16 mouse cellular contexts compared by ENCODE assay signal in genomic region chr7:100828549-100828948, GRCm38 (mm10).
"Had no signal": no experiment of that assay in that cellular context is flagged by ENCODE, and none has a peak within 500 bp of the region (broad histone marks: within the 10 kb centered on the region; RNA-seq: fewer than 3 reads in every experiment).

No protein-coding gene starts in this region.

- H3K27ac ChIP-seq: liver, embryonic 15.5 days; lung, embryonic 15.5 days; macrophage; midbrain, embryonic 12.5 days; midbrain, embryonic 15.5 days; neural tube, embryonic 12.5 days had no signal

- H3K4me3 ChIP-seq: liver, embryonic 15.5 days; lung, embryonic 15.5 days; megakaryocyte, embryonic 14.5 days; midbrain, embryonic 12.5 days; midbrain, embryonic 15.5 days; neural tube, embryonic 12.5 days had no signal

- DNase-seq: liver, postnatal 0 days; lung, adult 2 months; lung, postnatal 14 days; lung, postnatal 36 days; right cerebral cortex, postnatal 14 days; thymus, adult 18-20 months; thymus, postnatal 14 days; thymus, postnatal 36 days had no signal

- ATAC-seq: liver, postnatal 0 days; lung, postnatal 0 days; midbrain, embryonic 15.5 days had no signal
